Mouse (Mus musculus) fat pad, adult 2 months (tissue): Measurements from ENCODE around the gene Akr1b3.

Source experiments
- DNase-seq: peaks from one replicate; pipeline ENCODE4 v3.0.0-alpha.2; 2011; ENCODE audit warnings: low read depth, low spot score; ENCODE audit errors: extremely low read depth

The Akr1b3 gene

DNA sequence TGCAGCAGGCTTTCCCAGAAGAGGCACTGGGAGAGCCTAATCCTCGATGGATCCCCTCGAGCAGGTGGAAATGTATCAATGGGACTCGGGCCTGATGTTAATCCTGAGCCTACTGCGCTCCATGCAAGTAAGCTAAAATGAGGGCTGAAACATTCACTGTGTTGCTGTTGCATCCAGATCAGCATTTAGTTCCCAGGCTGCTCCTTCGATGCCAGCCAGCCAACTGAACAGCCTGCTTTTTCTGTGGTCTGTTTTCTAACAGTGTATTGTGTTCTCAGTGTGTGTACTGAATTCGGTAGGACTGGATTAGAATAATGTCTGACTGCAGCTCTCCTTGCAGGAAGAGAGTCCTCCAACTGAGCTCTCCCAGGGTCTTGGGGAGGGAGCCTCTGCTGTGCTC is 46.6 kb downstream of the Akr1b3 start:
- DNase-seq, result no peak

DNA sequence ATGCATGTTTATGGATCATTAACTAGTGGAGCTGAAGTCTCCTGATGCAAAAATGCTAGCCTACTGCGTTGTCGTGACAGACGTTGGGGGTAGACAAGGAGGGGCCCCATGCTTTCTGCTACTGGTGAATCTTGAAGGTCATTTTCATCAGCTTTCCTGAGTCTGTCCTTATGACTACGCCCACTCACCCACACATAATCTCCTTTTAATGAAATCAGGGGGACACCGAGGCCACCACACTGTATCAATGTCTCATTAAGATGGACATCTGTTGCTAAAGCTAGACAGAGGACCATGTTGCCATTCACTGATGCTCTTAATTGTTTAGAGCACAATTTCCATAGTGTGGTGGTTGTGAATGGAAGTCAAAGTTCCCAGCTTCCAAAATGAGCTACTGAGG is 58.7 kb downstream of the Akr1b3 start:
- DNase-seq, result no peak
